Mouse (Mus musculus): ENCODE results near the gene Abr. TPM values are rescaled to one million over a fixed set of nuclear protein-coding genes. Genes with fewer than 3 reads are reported as not detected.
A peak's percentile ranks its signal among the peaks of the same experiment; 100 is the strongest.

Gene Abr
- polyA plus RNA-seq, 1 experiment: 266 TPM

DNA sequence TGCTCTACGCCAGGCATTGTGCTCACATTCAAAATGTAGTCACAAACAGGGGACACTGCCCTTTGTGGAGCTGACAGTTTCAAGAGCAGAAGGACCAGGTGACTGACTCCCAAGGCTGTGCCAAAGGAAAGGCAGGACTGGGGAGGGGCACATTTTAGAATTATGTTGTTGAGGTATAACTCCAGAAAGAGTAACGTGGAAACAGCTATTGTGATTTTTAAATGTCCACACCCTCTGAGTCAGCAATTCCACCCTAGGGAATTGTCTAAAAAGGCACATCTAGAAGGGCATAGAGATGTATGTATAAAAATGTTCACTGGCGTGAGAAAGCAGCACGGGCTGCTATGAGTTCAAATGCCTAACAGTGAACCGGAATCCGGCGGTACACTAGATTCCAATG lies 122.5 kb downstream of the Abr start:
- TF ChIP-seq POLR2A (IDR thresholded peaks at IDR 0.05; ENCODE audit: extremely low read depth, insufficient read depth, low read length) (no peak), CTCF (IDR thresholded peaks at IDR 0.05; ENCODE audit: extremely low read depth, insufficient read depth, low read length) (no peak)
- H3K4me3 ChIP-seq (ENCODE audit: insufficient read depth, low read length): no peak overlapping the region
- no peak overlapping the region for H3K27ac ChIP-seq (ENCODE audit: insufficient read depth, low read length)
- H3K4me1 ChIP-seq (ENCODE audit: control insufficient read depth, insufficient read depth, low read length): peaks cover 6% of the 10 kb centered on the region; the same call in 1 of the 2 replicates

GRCm38 (mm10) chr11:76497769-76498152 lies 124.4 kb downstream of the Abr start:
- TF ChIP-seq CTCF (IDR thresholded peaks at IDR 0.05; ENCODE audit: extremely low read depth, insufficient read depth, low read length) (no peak), POLR2A (IDR thresholded peaks at IDR 0.05; ENCODE audit: extremely low read depth, insufficient read depth, low read length) (no peak)
- Histone ChIP-seq H3K27ac (ENCODE audit: insufficient read depth, low read length) (peak overlapping the region; percentile 23), H3K4me3 (ENCODE audit: insufficient read depth, low read length) (no peak overlapping the region), H3K4me1 (ENCODE audit: control insufficient read depth, insufficient read depth, low read length) (peaks cover 12% of the 10 kb centered on the region)

GRCm38 (mm10) chr11:76497066-76497768 lies 124.9 kb downstream of the Abr start:
- Histone ChIP-seq H3K4me1 (ENCODE audit: control insufficient read depth, insufficient read depth, low read length) (peaks cover 17% of the 10 kb centered on the region), H3K4me3 (ENCODE audit: insufficient read depth, low read length) (no peak overlapping the region), H3K27ac (ENCODE audit: insufficient read depth, low read length) (peak overlapping the region; percentile 23; the same call in 1 of the 2 replicates)
- TF ChIP-seq POLR2A (IDR thresholded peaks at IDR 0.05; ENCODE audit: extremely low read depth, insufficient read depth, low read length): no peak
- TF ChIP-seq CTCF (IDR thresholded peaks at IDR 0.05; ENCODE audit: extremely low read depth, insufficient read depth, low read length): no peak

DNA sequence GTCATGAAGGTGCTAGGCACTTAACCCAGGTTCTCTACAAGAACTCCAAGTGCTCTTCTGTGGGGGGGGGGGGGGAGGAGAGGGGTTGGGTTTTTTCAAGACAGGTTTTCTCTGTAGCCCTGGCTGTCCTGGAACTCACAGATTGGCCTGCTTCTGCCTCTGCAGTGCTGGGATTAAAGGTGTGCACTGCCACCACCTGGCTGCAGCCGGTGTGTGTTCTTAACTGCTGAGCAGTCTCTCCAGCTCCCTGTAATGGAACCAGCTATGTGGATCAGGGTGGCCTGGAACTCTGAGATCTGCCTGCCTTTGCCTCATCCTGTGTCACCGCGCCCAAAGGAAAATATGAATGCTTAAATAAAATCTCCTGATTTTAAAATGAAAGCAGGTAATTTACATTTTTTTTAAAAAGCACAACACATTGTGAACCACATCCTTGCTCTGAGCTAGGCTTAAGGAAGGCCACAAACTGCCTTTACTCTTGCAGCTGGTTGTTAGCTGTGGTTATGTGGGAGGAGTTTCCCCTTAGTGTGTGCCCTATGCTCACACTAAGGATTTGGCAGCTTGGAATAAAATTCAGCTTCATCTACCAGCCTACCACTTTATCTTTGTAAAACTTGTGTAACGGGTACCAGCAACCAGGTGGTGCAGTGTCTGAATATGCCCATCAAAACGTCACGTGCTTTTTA lies 125.9 kb downstream of the Abr start:
- H3K27ac ChIP-seq (ENCODE audit: insufficient read depth, low read length): no peak overlapping the region
- no peak overlapping the region for H3K4me3 ChIP-seq (ENCODE audit: insufficient read depth, low read length)
- TF ChIP-seq POLR2A (IDR thresholded peaks at IDR 0.05; ENCODE audit: extremely low read depth, insufficient read depth, low read length) (no peak), CTCF (IDR thresholded peaks at IDR 0.05; ENCODE audit: extremely low read depth, insufficient read depth, low read length) (peak; percentile 39)
- H3K4me1 ChIP-seq (ENCODE audit: control insufficient read depth, insufficient read depth, low read length): peaks cover 22% of the 10 kb centered on the region

GRCm38 (mm10) chr11:76495127-76496028 lies 126.7 kb downstream of the Abr start:
- no peak for TF ChIP-seq POLR2A (IDR thresholded peaks at IDR 0.05; ENCODE audit: extremely low read depth, insufficient read depth, low read length)
- Histone ChIP-seq H3K4me3 (ENCODE audit: insufficient read depth, low read length) (peak overlapping the region; percentile 43), H3K27ac (ENCODE audit: insufficient read depth, low read length) (peak overlapping the region; percentile 14), H3K4me1 (ENCODE audit: control insufficient read depth, insufficient read depth, low read length) (peaks cover 27% of the 10 kb centered on the region)

- TF ChIP-seq POLR2A (IDR thresholded peaks at IDR 0.05; ENCODE audit: extremely low read depth, insufficient read depth, low read length) (0 out of 2 replicates have a peak, but pooled peaks have one; percentile 4), CTCF (IDR thresholded peaks at IDR 0.05; ENCODE audit: extremely low read depth, insufficient read depth, low read length) (no peak)
- Histone ChIP-seq H3K27ac (ENCODE audit: insufficient read depth, low read length) (peak overlapping the region; percentile 69), H3K4me1 (ENCODE audit: control insufficient read depth, insufficient read depth, low read length) (peaks cover 30% of the 10 kb centered on the region), H3K4me3 (ENCODE audit: insufficient read depth, low read length) (peak overlapping the region; percentile 43)
Measured at GRCm38 (mm10) chr11:76494360-76495126, 127.6 kb downstream of the Abr start.

- H3K27ac ChIP-seq (ENCODE audit: insufficient read depth, low read length): peak overlapping the region; percentile 69
- TF ChIP-seq POLR2A (IDR thresholded peaks at IDR 0.05; ENCODE audit: extremely low read depth, insufficient read depth, low read length) (0 out of 2 replicates have a peak, but pooled peaks have one; percentile 10), CTCF (IDR thresholded peaks at IDR 0.05; ENCODE audit: extremely low read depth, insufficient read depth, low read length) (no peak)
- H3K4me3 ChIP-seq (ENCODE audit: insufficient read depth, low read length): peak overlapping the region; percentile 43
- H3K4me1 ChIP-seq (ENCODE audit: control insufficient read depth, insufficient read depth, low read length): peaks cover 30% of the 10 kb centered on the region
Measured at GRCm38 (mm10) chr11:76493811-76494274, 128.3 kb downstream of the Abr start.

DNA sequence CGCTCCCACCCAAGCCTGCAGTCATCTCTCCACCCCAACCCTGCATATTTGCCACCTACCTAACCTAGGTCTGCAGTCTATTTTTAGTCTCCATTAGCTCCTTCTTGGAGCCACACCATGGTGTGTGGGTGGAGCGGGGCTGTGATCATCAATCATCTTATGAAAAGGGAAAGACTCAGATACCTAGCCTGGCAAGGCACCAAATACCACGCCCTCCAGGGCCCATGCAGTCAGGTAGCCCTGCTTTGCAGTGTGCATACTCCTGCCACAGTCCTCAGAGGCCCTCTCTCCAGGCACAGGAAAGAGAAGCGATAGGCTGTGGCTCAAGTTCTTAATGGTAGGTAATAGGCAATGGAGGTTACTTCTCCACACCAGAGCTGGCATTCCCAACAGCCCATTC lies 128.9 kb downstream of the Abr start:
- Histone ChIP-seq H3K4me1 (ENCODE audit: control insufficient read depth, insufficient read depth, low read length) (peaks cover 27% of the 10 kb centered on the region), H3K27ac (ENCODE audit: insufficient read depth, low read length) (no peak overlapping the region), H3K4me3 (ENCODE audit: insufficient read depth, low read length) (peak overlapping the region; percentile 43; the same call in 1 of the 2 replicates)
- TF ChIP-seq POLR2A (IDR thresholded peaks at IDR 0.05; ENCODE audit: extremely low read depth, insufficient read depth, low read length) (no peak), CTCF (IDR thresholded peaks at IDR 0.05; ENCODE audit: extremely low read depth, insufficient read depth, low read length) (no peak)

Data from cortical plate, adult 2 months (tissue).